Mouse (Mus musculus) midbrain, embryonic 11.5 days (tissue): ENCODE measurements around the gene Zc3hav1l. TPM values are rescaled to one million over a fixed set of nuclear protein-coding genes. Genes with fewer than 3 reads are reported as not detected.

Experiments used
- ATAC-seq: fragments of 200-750 bp; cut with Nextera tagmentation; 2 replicates; pipeline ENCODE4 v1.8.0; 2017; ENCODE audit warnings: moderate TSS enrichment, moderate library complexity; ENCODE audit not compliant: low FRiP score
- DNase-seq: peaks from one replicate; pipeline ENCODE4 v3.0.0; 2015; ENCODE audit warnings: low spot score; ENCODE audit errors: missing footprints
- H3K27ac ChIP-seq: fragments of 300-500 bp; sonication (generic); 2 replicates; pipeline ENCODE4 v1.5.1; 2014; ENCODE audit warnings: low read depth, low read length
- H3K27me3 ChIP-seq: fragments of 300-500 bp; sonication (generic); 2 replicates; pipeline ENCODE4 v1.6.1; 2014; ENCODE audit warnings: mild to moderate bottlenecking, low read length, moderate library complexity, mixed read lengths; ENCODE audit not compliant: control insufficient read depth, insufficient read depth
- H3K36me3 ChIP-seq: fragments of 300-500 bp; sonication (generic); 2 replicates; pipeline ENCODE4 v1.6.1; 2014; ENCODE audit warnings: mild to moderate bottlenecking, low read length, moderate library complexity, mixed read lengths; ENCODE audit not compliant: control insufficient read depth, insufficient read depth
- H3K4me1 ChIP-seq: fragments of 300-500 bp; sonication (generic); 2 replicates; pipeline ENCODE4 v1.6.1; 2014; ENCODE audit warnings: low read length; ENCODE audit not compliant: control insufficient read depth, insufficient read depth
- H3K4me2 ChIP-seq: fragments of 300-500 bp; sonication (generic); 2 replicates; pipeline ENCODE4 v1.6.1; 2014; ENCODE audit warnings: mild to moderate bottlenecking, moderate library complexity
- H3K4me3 ChIP-seq: fragments of 300-500 bp; sonication (generic); 2 replicates; pipeline ENCODE4 v1.5.1; 2014; ENCODE audit warnings: low read depth, low read length
- H3K9ac ChIP-seq: fragments of 300-500 bp; sonication (generic); 2 replicates; pipeline ENCODE4 v1.6.1; 2014; ENCODE audit warnings: low read length
- H3K9me3 ChIP-seq: fragments of 300-500 bp; sonication (generic); 2 replicates; pipeline ENCODE4 v1.6.1; 2016; ENCODE audit warnings: low read length; ENCODE audit not compliant: control insufficient read depth
- WGBS: fragments of 180-500 bp; shearing (Covaris S2); extraction: QIAGEN DNeasy Blood & Tissue Kit; methylation state at CpG from one replicate; pipeline ENCODE4 v1.1.7; 2014; 5-methylcytosine and 5-hydroxymethylcytosine counted together
- polyA plus RNA-seq: library from polyadenylated mRNA; unstranded; fragments of >200 nt; fragmentation: Nextera tagmentation; extraction: Ambion mirVana; gene quantifications from 2 replicates; pipeline ENCODE4 v1.2.1, GENCODE M21; 2014

The Zc3hav1l gene
- polyA plus RNA-seq, 1 experiment from 2014 or later = 12.1 TPM

DNA sequence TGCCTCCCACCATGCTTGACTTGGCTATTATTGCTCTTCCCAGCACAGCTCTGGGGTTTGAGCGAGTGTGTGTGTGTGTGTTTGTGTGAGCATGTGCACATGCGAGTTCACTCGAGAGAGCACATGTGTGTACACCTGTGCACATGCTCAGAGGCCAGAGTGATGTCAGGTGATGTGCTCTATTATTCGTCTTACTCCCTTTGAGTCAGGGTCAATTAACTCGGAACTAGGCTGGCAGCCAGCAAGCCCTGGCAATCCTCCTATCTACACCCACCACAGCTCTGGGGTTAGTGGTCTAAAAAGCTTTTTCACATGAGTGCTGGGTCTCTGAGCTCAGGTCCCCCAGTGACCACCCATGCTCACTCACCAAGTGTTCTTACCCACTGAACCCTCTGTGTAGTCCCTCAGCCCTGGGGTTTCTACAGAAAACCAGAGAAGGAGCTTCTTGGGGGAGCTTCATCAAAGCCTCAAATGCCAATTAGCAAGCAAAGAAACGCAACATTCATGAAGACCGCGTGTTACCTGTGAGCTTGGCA lies 56.7 kb downstream of the Zc3hav1l start:
- DNase-seq (no peak), ATAC-seq (no peak)
- no peaks in the 10 kb centered on the region for H3K36me3 ChIP-seq
- H3K4me1 ChIP-seq = peaks cover 2% of the 10 kb centered on the region; the same call in 1 of the 2 replicates
- no peak overlapping the region for H3K4me2 ChIP-seq
- H3K9ac ChIP-seq = no peak overlapping the region
- no peak overlapping the region for H3K27ac ChIP-seq
- no peak overlapping the region for H3K4me3 ChIP-seq
- no peaks in the 10 kb centered on the region for H3K27me3 ChIP-seq
- WGBS = 92% methylated on average over 8 of the region's 8 CpGs
- no peaks in the 10 kb centered on the region; the same call in 1 of the 2 replicates for H3K9me3 ChIP-seq

DNA sequence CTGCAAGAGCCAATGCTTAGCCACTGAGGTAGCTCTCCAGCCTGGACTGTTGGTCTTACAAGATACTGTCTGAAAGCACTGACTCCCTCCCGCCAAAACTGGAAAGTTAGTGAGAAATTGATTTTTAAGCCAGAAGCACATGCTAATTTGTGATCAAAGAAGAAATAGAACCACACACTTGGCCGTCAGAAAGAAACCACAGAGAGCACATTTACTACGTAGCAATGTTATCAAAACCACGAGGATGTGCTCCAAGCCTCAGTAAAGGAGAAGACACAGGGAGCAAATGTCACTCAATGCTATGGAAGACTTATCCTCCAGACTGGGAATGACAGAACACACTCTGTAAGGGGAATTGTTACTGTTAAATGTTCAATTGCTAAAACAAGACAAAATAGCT lies 57.6 kb downstream of the Zc3hav1l start:
- no peak overlapping the region for H3K4me3 ChIP-seq
- no peak for DNase-seq
- no peak for ATAC-seq
- peaks cover 2% of the 10 kb centered on the region; the same call in 1 of the 2 replicates for H3K4me1 ChIP-seq
- 91% methylated on average over 4 of the region's 4 CpGs for WGBS
- H3K9ac ChIP-seq = no peak overlapping the region
- no peaks in the 10 kb centered on the region; the same call in 1 of the 2 replicates for H3K9me3 ChIP-seq
- H3K4me2 ChIP-seq = no peak overlapping the region
- no peaks in the 10 kb centered on the region for H3K36me3 ChIP-seq
- H3K27me3 ChIP-seq = no peaks in the 10 kb centered on the region
- no peak overlapping the region for H3K27ac ChIP-seq

DNA sequence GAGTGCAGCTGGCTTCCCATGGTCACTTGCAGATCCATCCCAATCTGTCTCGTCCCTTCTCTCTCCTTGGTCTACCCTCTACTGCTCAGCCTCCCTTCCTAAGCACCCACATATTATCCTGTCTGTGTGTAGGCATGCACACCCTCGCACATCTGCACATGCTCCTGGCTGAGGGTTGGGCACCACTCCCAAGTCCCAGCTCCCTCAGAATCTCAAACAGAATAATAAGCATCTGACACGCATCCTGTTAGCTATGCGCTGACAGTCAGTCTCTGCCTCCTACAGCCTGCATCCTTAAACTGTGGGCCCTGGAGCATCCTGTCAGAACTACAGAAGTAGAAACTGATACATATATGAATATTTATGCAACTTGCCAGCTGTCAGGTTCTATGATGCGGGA lies 58.4 kb downstream of the Zc3hav1l start:
- 92% methylated on average over 5 of the region's 5 CpGs for WGBS
- no peaks in the 10 kb centered on the region; the same call in 1 of the 2 replicates for H3K9me3 ChIP-seq
- H3K27me3 ChIP-seq = no peaks in the 10 kb centered on the region
- no peaks in the 10 kb centered on the region for H3K36me3 ChIP-seq
- no peak overlapping the region for H3K27ac ChIP-seq
- DNase-seq (no peak), ATAC-seq (no peak)
- no peak overlapping the region for H3K9ac ChIP-seq
- H3K4me1 ChIP-seq = peaks cover 2% of the 10 kb centered on the region; the same call in 1 of the 2 replicates
- H3K4me2 ChIP-seq = no peak overlapping the region
- H3K4me3 ChIP-seq = no peak overlapping the region

DNA sequence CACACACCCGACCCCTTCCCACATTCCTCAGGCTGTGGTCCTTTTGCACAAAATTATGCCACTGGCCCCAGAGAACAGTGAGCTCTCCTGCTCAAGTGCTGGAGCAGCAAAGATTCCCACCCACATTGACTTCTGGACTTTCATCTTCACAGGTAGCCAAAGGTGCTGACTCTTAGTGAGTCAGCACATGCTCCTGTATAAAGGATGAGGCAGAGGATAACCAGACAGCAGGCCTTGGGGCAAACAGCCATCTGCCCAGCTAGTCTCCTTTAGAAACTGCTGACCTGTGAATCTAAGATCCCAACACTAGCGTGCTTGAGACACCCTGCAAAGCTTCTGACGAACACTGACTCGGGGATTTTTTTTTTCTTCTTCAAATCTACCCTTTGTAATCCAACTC lies 60.7 kb downstream of the Zc3hav1l start:
- no peaks in the 10 kb centered on the region; the same call in 1 of the 2 replicates for H3K9me3 ChIP-seq
- no peak overlapping the region for H3K4me3 ChIP-seq
- whole genome bisulfite sequencing = 80% methylated on average over 4 of the region's 4 CpGs
- H3K36me3 ChIP-seq = no peaks in the 10 kb centered on the region
- no peaks in the 10 kb centered on the region; the same call in 1 of the 2 replicates for H3K4me1 ChIP-seq
- H3K4me2 ChIP-seq = no peak overlapping the region
- H3K27ac ChIP-seq = no peak overlapping the region
- no peak for DNase-seq
- ATAC-seq = no peak
- no peaks in the 10 kb centered on the region for H3K27me3 ChIP-seq
- no peak overlapping the region for H3K9ac ChIP-seq

Other genes starting within 250 kb of the Zc3hav1l start
- gene Tmem213, start 190.0 kb downstream of the Zc3hav1l start, polyA plus RNA-seq = not detected in 2 replicates
- gene Atp6v0a4, start 174.7 kb downstream of the Zc3hav1l start, polyA plus RNA-seq = not detected in 2 replicates
- 9.7 and 10.1 TPM in 2 replicates for gene D630045J12Rik, start 45.2 kb downstream of the Zc3hav1l start, polyA plus RNA-seq
- gene Zc3hav1, start 55.3 kb upstream of the Zc3hav1l start, polyA plus RNA-seq = 1.7 and 2.2 TPM in 2 replicates
- gene Ttc26, start 82.2 kb upstream of the Zc3hav1l start, polyA plus RNA-seq = 10.9 and 13.9 TPM in 2 replicates
- 15.5 and 16.6 TPM in 2 replicates for gene Ubn2, start 134.7 kb upstream of the Zc3hav1l start, polyA plus RNA-seq
- 128 and 131 TPM in 2 replicates for gene Fmc1, start 234.2 kb upstream of the Zc3hav1l start, polyA plus RNA-seq